8 mouse cellular contexts compared by ENCODE assay signal in the genomic region with DNA sequence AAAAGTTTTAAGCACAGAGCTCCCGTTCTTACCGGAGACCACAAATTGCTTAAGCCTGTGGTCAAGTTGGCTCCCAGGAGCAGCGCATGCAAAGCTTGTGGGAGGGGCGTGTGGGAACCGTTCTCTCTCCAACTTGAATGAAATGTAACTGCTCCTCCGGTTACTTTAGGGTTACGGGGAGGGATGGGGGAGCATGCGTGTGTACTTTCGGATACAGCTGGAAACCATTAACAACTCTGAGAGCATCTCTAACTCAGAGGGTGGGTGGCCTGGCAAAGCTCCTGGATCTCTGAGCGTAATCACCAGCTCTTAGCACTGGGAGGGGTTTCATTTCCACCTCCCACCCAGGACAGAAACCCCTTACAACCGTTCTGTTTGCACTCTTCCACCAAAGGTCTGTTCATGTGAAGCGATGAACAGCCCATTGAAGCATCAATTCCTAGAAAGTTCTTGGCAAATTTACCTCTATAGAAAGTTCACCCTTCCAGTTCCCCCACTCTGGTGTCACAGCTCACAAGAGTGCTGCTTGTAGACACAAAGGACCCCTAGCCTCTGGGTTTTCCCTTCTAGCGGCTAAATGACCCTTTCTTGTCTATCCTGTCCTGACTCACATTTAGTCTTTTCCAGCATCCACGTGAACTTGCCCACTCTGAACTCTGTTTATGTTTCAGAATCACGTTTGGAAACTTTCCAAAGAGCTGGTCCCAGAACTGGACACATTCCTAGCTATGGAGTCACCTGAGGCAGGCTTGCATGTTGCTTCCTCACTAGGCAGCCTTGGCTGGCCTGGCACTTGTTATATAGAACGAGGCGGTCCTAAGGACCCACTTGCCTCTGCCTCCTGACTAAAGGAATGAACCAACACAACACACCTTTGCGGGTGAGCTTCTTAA. TPM values are rescaled to one million over a fixed set of nuclear protein-coding genes. Genes with fewer than 3 reads are reported as not detected.
DNase-seq lines count a peak whose midpoint lies in the region; ATAC-seq and TF ChIP-seq lines count a peak whose summit lies in the region.

No protein-coding gene starts in this region.

- H3K4me1 ChIP-seq in midbrain, embryonic 10.5 days = peaks cover 19% of the 10 kb centered on the region
- H3K4me1 ChIP-seq in midbrain, embryonic 15.5 days = 0 out of 2 replicates have a peak, but pooled peaks cover 4% of the 10 kb centered on the region
- no peaks in the 10 kb centered on the region for H3K4me1 ChIP-seq in forebrain, postnatal 0 days (ENCODE audit: insufficient read depth)
- H3K4me1 ChIP-seq in kidney, postnatal 0 days (replicated peaks; ENCODE audit: insufficient read depth, low read length) = no peaks in the 10 kb centered on the region
- H3K4me1 ChIP-seq in stomach, embryonic 14.5 days (ENCODE audit: control insufficient read depth, insufficient read depth, low read length) = no peaks in the 10 kb centered on the region

- DNase-seq in midbrain, embryonic 10.5 days (ENCODE audit: low spot score) = peak; percentile 35
- no peak for DNase-seq in forebrain, postnatal 0 days
- peak; percentile 86 for DNase-seq in kidney, postnatal 0 days (ENCODE audit: low spot score)
- no peak for DNase-seq in c-Kit-positive CD71-positive TER-119-positive erythroid progenitor cells, embryonic 14.5 days (ENCODE audit: low spot score)
- no peak for DNase-seq in layer of hippocampus, adult 11-12 months (ENCODE audit: low spot score)

- H3K4me2 ChIP-seq in midbrain, embryonic 15.5 days = no peak overlapping the region
- H3K4me2 ChIP-seq in forebrain, postnatal 0 days (ENCODE audit: low read depth) = 0 out of 2 replicates have a peak overlapping the region, but pooled peaks have one; percentile 21
- H3K4me2 ChIP-seq in kidney, postnatal 0 days (ENCODE audit: low read length) = peak overlapping the region; percentile 46
- peak overlapping the region; percentile 35 for H3K4me2 ChIP-seq in stomach, embryonic 14.5 days (replicated peaks; ENCODE audit: low read depth, low read length)

- no peak overlapping the region for H3K4me3 ChIP-seq in midbrain, embryonic 10.5 days
- no peak overlapping the region for H3K4me3 ChIP-seq in midbrain, embryonic 15.5 days
- H3K4me3 ChIP-seq in forebrain, postnatal 0 days (ENCODE audit: low read depth, low read length) = no peak overlapping the region
- no peak overlapping the region for H3K4me3 ChIP-seq in kidney, postnatal 0 days (replicated peaks; ENCODE audit: low read depth, low read length)
- 0 out of 2 replicates have a peak overlapping the region, but pooled peaks have one; percentile 5 for H3K4me3 ChIP-seq in stomach, embryonic 14.5 days (ENCODE audit: low read depth, low read length)

- no peak overlapping the region for H3K27ac ChIP-seq in midbrain, embryonic 10.5 days (replicated peaks)
- no peak overlapping the region for H3K27ac ChIP-seq in midbrain, embryonic 15.5 days
- no peak overlapping the region for H3K27ac ChIP-seq in forebrain, postnatal 0 days (ENCODE audit: low read depth, low read length)
- H3K27ac ChIP-seq in kidney, postnatal 0 days = no peak overlapping the region
- H3K27ac ChIP-seq in stomach, embryonic 14.5 days (ENCODE audit: low read length) = no peak overlapping the region

- 44% methylated on average over 18 of the region's 18 CpGs for WGBS in midbrain, embryonic 10.5 days
- WGBS in midbrain, embryonic 15.5 days = 49% methylated on average over 18 of the region's 18 CpGs
- 32% methylated on average over 18 of the region's 18 CpGs for WGBS in forebrain, postnatal 0 days
- 21% methylated on average over 18 of the region's 18 CpGs for WGBS in kidney, postnatal 0 days
- WGBS in stomach, embryonic 14.5 days = 22% methylated on average over 18 of the region's 18 CpGs

- H3K9me3 ChIP-seq in midbrain, embryonic 10.5 days (replicated peaks) = no peaks in the 10 kb centered on the region
- no peaks in the 10 kb centered on the region for H3K9me3 ChIP-seq in midbrain, embryonic 15.5 days
- H3K9me3 ChIP-seq in forebrain, postnatal 0 days (ENCODE audit: low read length) = no peaks in the 10 kb centered on the region
- no peaks in the 10 kb centered on the region for H3K9me3 ChIP-seq in kidney, postnatal 0 days (replicated peaks; ENCODE audit: low read length)
- no peaks in the 10 kb centered on the region for H3K9me3 ChIP-seq in stomach, embryonic 14.5 days (ENCODE audit: control insufficient read depth, low read depth, low read length)

- no peak overlapping the region for H3K9ac ChIP-seq in midbrain, embryonic 15.5 days
- H3K9ac ChIP-seq in forebrain, postnatal 0 days = no peak overlapping the region
- no peak overlapping the region for H3K9ac ChIP-seq in kidney, postnatal 0 days (ENCODE audit: low read depth, low read length)
- H3K9ac ChIP-seq in stomach, embryonic 14.5 days (replicated peaks; ENCODE audit: low read depth, low read length) = no peak overlapping the region

- no peaks in the 10 kb centered on the region for H3K27me3 ChIP-seq in midbrain, embryonic 10.5 days (ENCODE audit: low read depth, poor library complexity, severe bottlenecking)
- H3K27me3 ChIP-seq in midbrain, embryonic 15.5 days (replicated peaks) = no peaks in the 10 kb centered on the region
- H3K27me3 ChIP-seq in forebrain, postnatal 0 days (ENCODE audit: insufficient read depth, low read length) = no peaks in the 10 kb centered on the region
- no peaks in the 10 kb centered on the region for H3K27me3 ChIP-seq in kidney, postnatal 0 days (ENCODE audit: insufficient read depth, low read length)
- no peaks in the 10 kb centered on the region for H3K27me3 ChIP-seq in stomach, embryonic 14.5 days (ENCODE audit: control insufficient read depth, insufficient read depth, low read length)

- no peak for TF ChIP-seq CTCF in forebrain, postnatal 0 days (IDR thresholded peaks at IDR 0.05; ENCODE audit: low read depth)
- no peak for TF ChIP-seq CTCF in kidney, postnatal 0 days (IDR thresholded peaks at IDR 0.05; ENCODE audit: low read depth)

- ATAC-seq in midbrain, embryonic 15.5 days (replicated peaks) = no peak
- no peak for ATAC-seq in forebrain, postnatal 0 days
- peak; percentile 54 for ATAC-seq in kidney, postnatal 0 days (replicated peaks; ENCODE audit: low FRiP score, low read depth)
- peak; percentile 83; the same call in 1 of the 2 replicates for ATAC-seq in stomach, embryonic 14.5 days (ENCODE audit: insufficient number of reproducible peaks, insufficient read depth, low FRiP score, low read depth)
- no peak for ATAC-seq in cerebellum, adult (ENCODE audit: insufficient number of reproducible peaks, low FRiP score, low TSS enrichment)

- H3K36me3 ChIP-seq in midbrain, embryonic 10.5 days = no peaks in the 10 kb centered on the region; the same call in 1 of the 2 replicates
- H3K36me3 ChIP-seq in midbrain, embryonic 15.5 days (replicated peaks) = no peaks in the 10 kb centered on the region
- H3K36me3 ChIP-seq in forebrain, postnatal 0 days (ENCODE audit: insufficient read depth) = no peaks in the 10 kb centered on the region
- no peaks in the 10 kb centered on the region for H3K36me3 ChIP-seq in kidney, postnatal 0 days (ENCODE audit: insufficient read depth, low read length)
- H3K36me3 ChIP-seq in stomach, embryonic 14.5 days (ENCODE audit: control insufficient read depth, insufficient read depth, low read length) = no peaks in the 10 kb centered on the region

RNA-seq across cellular contexts. Expression of gene Vit, which starts 55.1 kb away (rescaled TPM):
- polyA plus RNA-seq in midbrain, embryonic 10.5 days (2016; fragmentation: Nextera tagmentation; extraction: Ambion mirVana) = 9.7 and 11.3 TPM in 2 replicates
- polyA plus RNA-seq in midbrain, embryonic 15.5 days (2015; fragmentation: Nextera tagmentation; extraction: Ambion mirVana) = 10.0 and 11.6 TPM in 2 replicates
- 6.8 and 11.5 TPM in 2 replicates for total RNA-seq in forebrain, postnatal 0 days (2014; rRNA removed)
- polyA plus RNA-seq in forebrain, postnatal 0 days (2015; fragmentation: Nextera tagmentation; extraction: Ambion mirVana) = 8.3 and 12.0 TPM in 2 replicates
- polyA plus RNA-seq in kidney, postnatal 0 days (2015; fragmentation: Nextera tagmentation; extraction: Ambion mirVana) = 0.76 and 0.87 TPM in 2 replicates
- 0.20 and 0.29 TPM in 2 replicates for polyA plus RNA-seq in stomach, embryonic 14.5 days (2014; fragmentation: Nextera tagmentation; extraction: Ambion mirVana)

Comparison
In these comparisons a context has a peak if more than half of its experiments do, and no peak if none do; other contexts are left out.
1. DNase-seq: peak in midbrain, embryonic 10.5 days (single experiment) and kidney, postnatal 0 days (single experiment); none in forebrain, postnatal 0 days (single experiment), c-Kit-positive CD71-positive TER-119-positive erythroid progenitor cells, embryonic 14.5 days (single experiment) and layer of hippocampus, adult 11-12 months (single experiment).
2. ATAC-seq: peak in kidney, postnatal 0 days (single experiment) and stomach, embryonic 14.5 days (single experiment); none in midbrain, embryonic 15.5 days (single experiment), forebrain, postnatal 0 days (single experiment) and cerebellum, adult (single experiment).